Mouse (Mus musculus) lung, postnatal 0 days (tissue): ENCODE measurements around the gene Vdac2. TPM values are rescaled to one million over a fixed set of nuclear protein-coding genes. Genes with fewer than 3 reads are reported as not detected.

Source experiments
- ATAC-seq: fragments of 200-750 bp; cut with Nextera tagmentation; 2 replicates; pipeline ENCODE4 v1.8.0; 2017; ENCODE audit warnings: moderate library complexity
- DNase-seq: peaks from one replicate; pipeline ENCODE4 v3.0.0-alpha.2; 2016; ENCODE audit warnings: low spot score
- H3K27ac ChIP-seq: fragments of 300-500 bp; sonication (generic); 2 replicates; pipeline ENCODE4 v1.5.1; 2014; ENCODE audit warnings: antibody characterized with exemption, mild to moderate bottlenecking, low read length, mixed read lengths
- H3K27me3 ChIP-seq: fragments of 300-500 bp; sonication (generic); replicated peaks from 2 replicates; pipeline ENCODE4 v1.6.1; 2014; ENCODE audit warnings: low read length, mixed read lengths; ENCODE audit not compliant: insufficient read depth
- H3K36me3 ChIP-seq: fragments of 300-500 bp; sonication (generic); 2 replicates; pipeline ENCODE4 v1.6.1; 2014; ENCODE audit warnings: low read length, mixed read lengths; ENCODE audit not compliant: insufficient read depth
- H3K4me1 ChIP-seq: fragments of 300-500 bp; sonication (generic); 2 replicates; pipeline ENCODE4 v1.6.1; 2014; ENCODE audit warnings: antibody characterized with exemption, low read depth, low read length, mixed read lengths; ENCODE audit not compliant: insufficient read depth
- H3K4me2 ChIP-seq: fragments of 300-500 bp; sonication (generic); replicated peaks from 2 replicates; pipeline ENCODE4 v1.6.1; 2014; ENCODE audit warnings: low read depth, mild to moderate bottlenecking, low read length, moderate library complexity, mixed read lengths
- H3K4me3 ChIP-seq: fragments of 300-500 bp; sonication (generic); 2 replicates; pipeline ENCODE4 v1.5.1; 2014; ENCODE audit warnings: low read depth, low read length
- H3K9ac ChIP-seq: fragments of 300-500 bp; sonication (generic); replicated peaks from 2 replicates; pipeline ENCODE4 v1.6.1; 2014; ENCODE audit warnings: low read depth, mild to moderate bottlenecking
- H3K9me3 ChIP-seq: fragments of 300-500 bp; sonication (generic); 2 replicates; pipeline ENCODE4 v1.6.1; 2016; ENCODE audit warnings: low read length, mixed read lengths
- CTCF ChIP-seq: IDR thresholded peaks from 2 replicates; pipeline ENCODE4 v1.5.1; 2016; ENCODE audit warnings: antibody characterized with exemption, mild to moderate bottlenecking
- EP300 ChIP-seq: IDR thresholded peaks from 2 replicates; pipeline ENCODE4 v1.6.1; 2016; ENCODE audit warnings: antibody characterized with exemption, mild to moderate bottlenecking, control low read depth
- WGBS: fragments of 180-500 bp; shearing (Covaris S2); extraction: QIAGEN DNeasy Blood & Tissue Kit; methylation state at CpG from one replicate; pipeline ENCODE4 v1.1.7; 2014; 5-methylcytosine and 5-hydroxymethylcytosine counted together
- polyA plus RNA-seq: library from polyadenylated mRNA; unstranded; fragments of >200 nt; fragmentation: Nextera tagmentation; extraction: Ambion mirVana; gene quantifications from 2 replicates; pipeline ENCODE4 v1.2.1, GENCODE M21; 2015

The Vdac2 gene
- polyA plus RNA-seq, 1 experiment from 2014 or later = 221 TPM

GRCm38 (mm10) chr14:21791722-21792121, 33.3 kb upstream of the Vdac2 start:
- DNase-seq = no peak
- TF ChIP-seq EP300 (no peak), CTCF (no peak)
- WGBS = 89% methylated on average over 4 of the region's 4 CpGs

DNA sequence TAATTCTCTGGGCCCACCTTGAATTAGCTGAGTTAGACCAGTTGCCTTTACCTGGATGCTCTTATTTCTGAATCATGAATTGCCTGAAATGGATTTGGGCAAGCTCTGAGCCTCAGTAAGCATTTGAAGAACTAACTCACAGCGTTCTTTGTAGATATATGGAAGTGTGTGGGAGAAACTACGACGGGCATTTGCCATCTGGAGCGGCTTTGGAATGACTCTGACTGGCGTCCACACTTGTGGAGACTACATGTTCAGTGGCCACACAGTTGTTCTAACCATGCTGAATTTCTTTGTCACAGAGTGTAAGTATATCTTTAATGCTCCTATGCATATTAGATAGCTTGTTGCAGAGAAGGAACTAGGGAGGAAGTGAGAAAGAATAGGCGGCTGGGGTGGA, 32.8 kb upstream of the Vdac2 start:
- ATAC-seq (no peak), DNase-seq (no peak)
- Histone ChIP-seq H3K9ac (no peak overlapping the region), H3K9me3 (no peaks in the 10 kb centered on the region), H3K27ac (no peak overlapping the region), H3K4me1 (no peaks in the 10 kb centered on the region), H3K4me3 (no peak overlapping the region), H3K27me3 (no peaks in the 10 kb centered on the region), H3K4me2 (no peak overlapping the region), H3K36me3 (0 out of 2 replicates have a peak, but pooled peaks cover 7% of the 10 kb centered on the region)
- 85% methylated on average over 6 of the region's 6 CpGs for WGBS
- no peak for TF ChIP-seq EP300
- no peak for TF ChIP-seq CTCF

More at GRCm38 (mm10) chr14:21791722-21792121, 33.3 kb upstream of the Vdac2 start:
- Histone ChIP-seq H3K4me3 (no peak overlapping the region), H3K4me1 (no peaks in the 10 kb centered on the region), H3K27me3 (no peaks in the 10 kb centered on the region), H3K4me2 (no peak overlapping the region), H3K9ac (no peak overlapping the region), H3K36me3 (0 out of 2 replicates have a peak, but pooled peaks cover 7% of the 10 kb centered on the region), H3K27ac (no peak overlapping the region), H3K9me3 (no peaks in the 10 kb centered on the region)
- no peak for ATAC-seq

DNA sequence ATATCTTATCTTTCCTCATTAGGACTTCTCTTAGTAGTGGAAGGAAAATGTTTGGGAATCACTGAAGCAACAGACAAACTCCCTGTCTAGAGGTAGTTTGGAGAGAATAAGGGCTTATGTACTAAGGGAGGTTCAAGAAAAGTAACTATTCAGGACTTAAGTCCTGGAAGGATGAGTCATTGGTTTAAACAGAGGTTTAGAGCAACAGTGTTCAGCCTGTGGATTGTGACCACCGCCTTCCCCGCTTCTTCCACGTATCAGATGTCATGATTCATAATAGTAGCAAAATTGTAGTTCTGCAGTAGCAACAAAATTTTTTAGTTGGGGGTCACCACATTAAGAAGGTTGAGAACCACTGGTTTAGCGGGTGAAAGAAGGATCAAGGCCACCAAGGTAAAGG, 24.4 kb upstream of the Vdac2 start:
- Histone ChIP-seq H3K4me2 (no peak overlapping the region), H3K4me3 (no peak overlapping the region), H3K9ac (no peak overlapping the region), H3K9me3 (no peaks in the 10 kb centered on the region), H3K36me3 (no peaks in the 10 kb centered on the region), H3K4me1 (no peaks in the 10 kb centered on the region), H3K27me3 (no peaks in the 10 kb centered on the region), H3K27ac (no peak overlapping the region)
- DNase-seq = no peak
- WGBS = 95% methylated on average over 4 of the region's 4 CpGs
- no peak for ATAC-seq
- TF ChIP-seq CTCF (no peak), EP300 (no peak)

DNA sequence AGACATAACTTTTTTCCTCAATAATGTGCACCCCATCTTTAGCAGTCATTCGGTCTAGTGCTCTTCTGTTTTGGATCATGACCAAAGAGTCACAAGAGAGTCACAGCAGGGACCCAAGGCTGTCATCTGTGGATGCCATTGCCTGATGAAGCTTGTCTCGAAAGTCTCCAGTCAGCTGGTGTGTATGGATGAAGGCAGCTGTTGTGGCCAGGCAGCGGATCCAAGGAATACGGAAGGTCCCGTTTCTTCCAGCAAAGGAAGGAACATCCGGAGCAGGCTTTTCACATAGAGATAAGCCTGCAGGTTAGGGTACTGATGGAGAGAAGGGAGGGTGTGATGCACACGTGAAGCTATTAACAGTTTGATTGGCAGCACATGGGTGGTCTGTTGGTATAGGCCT, 23.4 kb upstream of the Vdac2 start:
- Histone ChIP-seq H3K36me3 (no peaks in the 10 kb centered on the region), H3K9me3 (no peaks in the 10 kb centered on the region), H3K27ac (no peak overlapping the region), H3K4me2 (no peak overlapping the region), H3K27me3 (no peaks in the 10 kb centered on the region), H3K4me1 (no peaks in the 10 kb centered on the region), H3K9ac (no peak overlapping the region), H3K4me3 (no peak overlapping the region)
- DNase-seq (no peak), ATAC-seq (no peak)
- 65% methylated on average over 7 of the region's 7 CpGs for WGBS
- TF ChIP-seq CTCF (no peak), EP300 (no peak)

GRCm38 (mm10) chr14:21802543-21803206, 22.4 kb upstream of the Vdac2 start:
- Histone ChIP-seq H3K36me3 (no peaks in the 10 kb centered on the region), H3K9me3 (no peaks in the 10 kb centered on the region), H3K4me1 (no peaks in the 10 kb centered on the region), H3K27ac (no peak overlapping the region), H3K4me3 (no peak overlapping the region), H3K4me2 (no peak overlapping the region), H3K27me3 (no peaks in the 10 kb centered on the region), H3K9ac (no peak overlapping the region)
- 95% methylated on average over 6 of the region's 6 CpGs for WGBS
- ATAC-seq = no peak
- TF ChIP-seq CTCF = no peak
- no peak for TF ChIP-seq EP300
- no peak for DNase-seq

DNA sequence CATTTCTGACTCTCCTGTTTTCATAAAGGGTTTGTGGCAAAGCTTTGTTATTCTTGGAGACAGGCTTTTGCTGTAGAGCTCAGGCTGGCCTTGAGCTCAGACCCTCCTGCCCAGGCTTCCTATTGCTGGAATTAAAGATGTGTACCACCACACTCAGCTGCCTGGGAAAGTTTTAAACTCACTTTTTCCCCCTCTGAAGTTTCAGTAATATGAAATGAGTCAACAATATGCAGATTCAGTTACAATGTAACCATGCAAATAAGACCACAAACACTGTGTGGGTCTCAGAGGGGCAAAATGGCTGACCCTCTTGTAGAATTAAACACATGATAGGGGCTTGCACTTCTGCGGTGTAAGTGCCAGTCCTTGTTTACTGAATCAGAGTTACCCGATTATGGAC, 18.8 kb upstream of the Vdac2 start:
- WGBS = 44% methylated on average over 2 of the region's 2 CpGs

More for the DNA sequence above, 18.8 kb upstream of the Vdac2 start:
- H3K9ac ChIP-seq = no peak overlapping the region
- DNase-seq = no peak
- no peak overlapping the region for H3K27ac ChIP-seq
- TF ChIP-seq CTCF = no peak
- H3K4me3 ChIP-seq = no peak overlapping the region
- H3K27me3 ChIP-seq = no peaks in the 10 kb centered on the region
- no peaks in the 10 kb centered on the region for H3K36me3 ChIP-seq
- H3K9me3 ChIP-seq = no peaks in the 10 kb centered on the region
- no peak overlapping the region for H3K4me2 ChIP-seq
- ATAC-seq = no peak
- no peaks in the 10 kb centered on the region for H3K4me1 ChIP-seq
